ENCODE assay signal across 22 mouse cellular contexts in the genomic region with DNA sequence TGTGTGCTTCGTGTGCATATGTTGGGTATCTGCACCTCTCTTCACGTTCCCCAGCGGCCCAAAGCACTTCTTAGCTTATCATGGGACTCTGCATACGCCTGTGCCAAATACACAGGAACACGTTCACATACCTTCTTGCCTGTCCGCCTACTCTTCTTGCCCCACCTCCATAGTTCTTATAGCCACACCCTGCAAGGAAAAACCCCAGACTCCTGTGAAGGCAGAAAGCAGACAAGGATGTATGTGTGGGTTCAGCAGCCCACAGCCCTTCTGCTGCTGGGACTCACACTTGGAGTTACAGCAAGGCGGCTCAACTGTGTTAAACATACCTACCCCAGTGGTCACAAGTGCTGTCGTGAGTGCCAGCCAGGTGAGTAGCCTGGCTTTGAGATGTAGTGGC. TPM values are rescaled to one million over a fixed set of nuclear protein-coding genes. Genes with fewer than 3 reads are reported as not detected.
DNase-seq lines count a peak whose midpoint lies in the region; ATAC-seq and TF ChIP-seq lines count a peak whose summit lies in the region.
"Had no signal": no experiment of that assay in that cellular context is flagged by ENCODE, and none has a peak within 500 bp of the region (broad histone marks: within the 10 kb centered on the region; RNA-seq: fewer than 3 reads in every experiment).

A gene (plus strand): TSS at position 207 of the 400 bp plus-strand sequence.

- H3K9ac ChIP-seq in liver, embryonic 11.5 days (ENCODE audit: low read depth, low read length), result no peak within 1 kb of the TSS
- H3K9ac ChIP-seq in liver, postnatal 0 days (replicated peaks), result no peak within 1 kb of the TSS
- H3K9ac ChIP-seq: embryonic facial prominence, embryonic 13.5 days; hindbrain, embryonic 13.5 days; lung, embryonic 15.5 days; neural tube, embryonic 13.5 days had no signal

- ATAC-seq in liver, embryonic 11.5 days (replicated peaks; ENCODE audit: low FRiP score), result 0 out of 2 replicates have a peak, but pooled peaks have one; percentile 9
- no peak for ATAC-seq in liver, postnatal 0 days
- no peak for ATAC-seq in megakaryocyte progenitor cell, adult 5-6 weeks (replicated peaks; ENCODE audit: poor library complexity)

- H3K4me3 ChIP-seq in liver, embryonic 11.5 days (ENCODE audit: low read depth, low read length), result no peak within 1 kb of the TSS
- no peak within 1 kb of the TSS for H3K4me3 ChIP-seq in liver, postnatal 0 days (ENCODE audit: low read depth, low read length)
- peak within 1 kb of the TSS; percentile 25; the same call in 1 of the 2 replicates for H3K4me3 ChIP-seq in thymus, adult 2 months (ENCODE audit: control insufficient read depth, insufficient read depth, low read length)
- no peak within 1 kb of the TSS for H3K4me3 ChIP-seq in bone marrow, adult 2 months (replicated peaks; ENCODE audit: control insufficient read depth, low read depth, low read length)
- H3K4me3 ChIP-seq: embryonic facial prominence, embryonic 13.5 days; hindbrain, embryonic 13.5 days; lung, embryonic 15.5 days; neural tube, embryonic 13.5 days had no signal

- H3K36me3 ChIP-seq in liver, embryonic 11.5 days (ENCODE audit: control insufficient read depth, insufficient read depth, low read length), result peaks cover 32% of the 10 kb centered on the region
- peaks cover 46% of the 10 kb centered on the region for H3K36me3 ChIP-seq in liver, postnatal 0 days (replicated peaks; ENCODE audit: insufficient read depth, low read length)
- peaks cover 32% of the 10 kb centered on the region for H3K36me3 ChIP-seq in thymus, adult 2 months (ENCODE audit: control insufficient read depth, insufficient read depth, low read length)

- TF ChIP-seq POLR2A in thymus, adult 2 months (IDR thresholded peaks at IDR 0.05; ENCODE audit: control insufficient read depth, extremely low read depth, insufficient read depth, low read length, poor library complexity), result no peak
- TF ChIP-seq POLR2A in bone marrow, adult 2 months (IDR thresholded peaks at IDR 0.05; ENCODE audit: borderline replicate concordance, control insufficient read depth, low read depth, low read length), result no peak

- WGBS in liver, embryonic 11.5 days, result 78% methylated on average over 8 of the region's 8 CpGs
- 79% methylated on average over 8 of the region's 8 CpGs for WGBS in liver, postnatal 0 days (ENCODE audit: insufficient replicate concordance)
- WGBS in thymus, adult 2 months, result 90% methylated on average over 8 of the region's 8 CpGs
- WGBS in bone marrow, adult 2 months, result 81% methylated on average over 8 of the region's 8 CpGs

- H3K9me3 ChIP-seq in liver, embryonic 11.5 days (ENCODE audit: control insufficient read depth, low read length), result no peaks in the 10 kb centered on the region
- H3K9me3 ChIP-seq in liver, postnatal 0 days (ENCODE audit: low read length), result no peaks in the 10 kb centered on the region
- H3K9me3 ChIP-seq: embryonic facial prominence, embryonic 13.5 days; hindbrain, embryonic 13.5 days; lung, embryonic 15.5 days; neural tube, embryonic 13.5 days had no signal

- TF ChIP-seq CTCF in liver, postnatal 0 days (IDR thresholded peaks at IDR 0.05; ENCODE audit: low read depth), result no peak
- TF ChIP-seq CTCF in thymus, adult 2 months (IDR thresholded peaks at IDR 0.05; ENCODE audit: borderline replicate concordance, control insufficient read depth, extremely low read depth, insufficient read depth, low read length, poor library complexity), result no peak
- TF ChIP-seq CTCF in bone marrow, adult 2 months (IDR thresholded peaks at IDR 0.05; ENCODE audit: control insufficient read depth, insufficient read depth, low read length), result no peak

- no peak within 1 kb of the TSS for H3K4me2 ChIP-seq in liver, embryonic 11.5 days
- no peak within 1 kb of the TSS for H3K4me2 ChIP-seq in liver, postnatal 0 days (ENCODE audit: low read depth, low read length)
- H3K4me2 ChIP-seq: embryonic facial prominence, embryonic 13.5 days; heart, embryonic 11.5 days; hindbrain, embryonic 13.5 days; lung, embryonic 15.5 days; midbrain, embryonic 11.5 days; neural tube, embryonic 13.5 days had no signal

- no peaks in the 10 kb centered on the region for H3K27me3 ChIP-seq in liver, embryonic 11.5 days (replicated peaks; ENCODE audit: control insufficient read depth, insufficient read depth, low read length)
- no peaks in the 10 kb centered on the region for H3K27me3 ChIP-seq in liver, postnatal 0 days (ENCODE audit: insufficient read depth, low read length)
- H3K27me3 ChIP-seq in thymus, adult 2 months (ENCODE audit: control insufficient read depth, insufficient read depth, low read length), result no peaks in the 10 kb centered on the region
- H3K27me3 ChIP-seq: embryonic facial prominence, embryonic 13.5 days; hindbrain, embryonic 13.5 days; lung, embryonic 15.5 days; neural tube, embryonic 13.5 days had no signal

- H3K27ac ChIP-seq in liver, embryonic 11.5 days (ENCODE audit: low read depth, low read length), result no peak within 1 kb of the TSS
- H3K27ac ChIP-seq in liver, postnatal 0 days (ENCODE audit: low read depth), result no peak within 1 kb of the TSS
- H3K27ac ChIP-seq in thymus, adult 2 months (ENCODE audit: control insufficient read depth, insufficient read depth, low read length), result peak within 1 kb of the TSS; percentile 29; the same call in 1 of the 2 replicates
- no peak within 1 kb of the TSS for H3K27ac ChIP-seq in bone marrow, adult 2 months (ENCODE audit: control insufficient read depth, insufficient read depth, low read depth, low read length, poor library complexity)
- H3K27ac ChIP-seq: embryonic facial prominence, embryonic 13.5 days; hindbrain, embryonic 13.5 days; lung, embryonic 15.5 days; neural tube, embryonic 13.5 days had no signal

- no peak for DNase-seq in liver, embryonic 11.5 days (ENCODE audit: low spot score)
- DNase-seq in liver, postnatal 0 days, result no peak
- no peak for DNase-seq in thymus, adult 2 months
- no peak for DNase-seq in thymus, postnatal 25 days
- peak; percentile 66 for DNase-seq in telencephalon, adult 2 months (ENCODE audit: low read depth, low spot score)
- DNase-seq in ovary, postnatal 10 days (ENCODE audit: low spot score), result no peak
- DNase-seq: cerebellum, adult 8-10 months; gastrocnemius, postnatal 36 days; heart, postnatal 14 days; kidney, adult 11 months; kidney, postnatal 10 days; spleen, adult 18-20 months; thymus, postnatal 4 days had no signal

- no peaks in the 10 kb centered on the region for H3K4me1 ChIP-seq in liver, embryonic 11.5 days (replicated peaks; ENCODE audit: control insufficient read depth, insufficient read depth, low read length)
- H3K4me1 ChIP-seq in liver, postnatal 0 days (ENCODE audit: insufficient read depth), result no peaks in the 10 kb centered on the region
- 0 out of 2 replicates have a peak, but pooled peaks cover 4% of the 10 kb centered on the region for H3K4me1 ChIP-seq in thymus, adult 2 months (replicated peaks; ENCODE audit: control insufficient read depth, insufficient read depth, low read length)
- H3K4me1 ChIP-seq in bone marrow, adult 2 months (ENCODE audit: control insufficient read depth, insufficient read depth, low read length), result no peaks in the 10 kb centered on the region; the same call in 1 of the 2 replicates
- H3K4me1 ChIP-seq: embryonic facial prominence, embryonic 13.5 days; hindbrain, embryonic 13.5 days; lung, embryonic 15.5 days; neural tube, embryonic 13.5 days had no signal

- no peak for TF ChIP-seq EP300 in liver, postnatal 0 days (IDR thresholded peaks at IDR 0.05; ENCODE audit: low read depth)

RNA-seq across cellular contexts. Expression of the gene that starts here (rescaled TPM):
- polyA plus RNA-seq in liver, embryonic 11.5 days (2014; fragmentation: Nextera tagmentation; extraction: Ambion mirVana), result 0.85 TPM in 1 of 2 replicates, not detected in the other
- 0.26 and 0.36 TPM in 2 replicates for polyA plus RNA-seq in liver, postnatal 0 days (2015; fragmentation: Nextera tagmentation; extraction: Ambion mirVana)
- 68.9 and 81.3 TPM in 2 replicates for polyA plus RNA-seq in thymus, adult 2 months (2012; rRNA removed)
- polyA plus RNA-seq in bone marrow, adult 2 months (2011; ENCODE audit: insufficient read depth, insufficient read length, low replicate concordance, missing spikeins), result 6.4 and 12.4 TPM in 2 replicates
- 1.6 and 2.0 TPM in 2 replicates for total RNA-seq in megakaryocyte progenitor cell, adult 5-6 weeks (2015)
- total RNA-seq in megakaryocyte progenitor cell, adult 5-6 weeks (2017), result 0.37 and 0.57 TPM in 2 replicates
- total RNA-seq: common myeloid progenitor, adult 5-6 weeks had no signal

Comparison
In these comparisons a context has a peak if more than half of its experiments do, and no peak if none do; other contexts are left out.
1. Peak in ATAC-seq in liver, embryonic 11.5 days; RNA of the gene not detected or under 1 TPM.